Mouse (Mus musculus) olfactory bulb, adult 2 months (tissue): Measurements from ENCODE around the gene Tuba3a. TPM values are rescaled to one million over a fixed set of nuclear protein-coding genes. Genes with fewer than 3 reads are reported as not detected.

Experiments
- H3K27ac ChIP-seq: fragments of 200-500 bp; 2 replicates; pipeline ENCODE4 v1.5.1; 2012; ENCODE audit warnings: low read depth, low read length; ENCODE audit not compliant: insufficient read depth
- H3K4me1 ChIP-seq: fragments of 200-500 bp; 2 replicates; pipeline ENCODE4 v1.6.1; 2012; ENCODE audit warnings: low read length; ENCODE audit not compliant: control insufficient read depth, insufficient read depth
- H3K4me3 ChIP-seq: fragments of 200-500 bp; 2 replicates; pipeline ENCODE4 v1.5.1; 2012; ENCODE audit warnings: mild to moderate bottlenecking, low read depth, low read length, moderate library complexity; ENCODE audit not compliant: insufficient read depth
- CTCF ChIP-seq: fragments of 200-500 bp; IDR thresholded peaks from 2 replicates; pipeline ENCODE4 v1.5.1; 2012; ENCODE audit warnings: low read depth, mild to moderate bottlenecking, low read length, moderate library complexity; ENCODE audit not compliant: insufficient read depth
- POLR2A ChIP-seq: fragments of 200-500 bp; IDR thresholded peaks from 2 replicates; pipeline ENCODE4 v1.6.1; 2012; ENCODE audit warnings: mild to moderate bottlenecking, low read depth, low read length, moderate library complexity; ENCODE audit not compliant: insufficient read depth
- WGBS: fragments of 180-500 bp; shearing (Covaris S2); methylation state at CpG from one replicate; pipeline ENCODE4 v1.1.7; 2018; 5-methylcytosine and 5-hydroxymethylcytosine counted together
- polyA plus RNA-seq: library from polyadenylated mRNA; stranded (reverse); fragments of >200 nt; gene quantifications from 2 replicates; pipeline ENCODE4 v1.2.4, GENCODE M21; 2012; ENCODE audit warnings: low replicate concordance; ENCODE audit not compliant: missing spikeins, insufficient read depth, insufficient read length

Tuba3a gene
- polyA plus RNA-seq, 1 experiment: not detected

DNA sequence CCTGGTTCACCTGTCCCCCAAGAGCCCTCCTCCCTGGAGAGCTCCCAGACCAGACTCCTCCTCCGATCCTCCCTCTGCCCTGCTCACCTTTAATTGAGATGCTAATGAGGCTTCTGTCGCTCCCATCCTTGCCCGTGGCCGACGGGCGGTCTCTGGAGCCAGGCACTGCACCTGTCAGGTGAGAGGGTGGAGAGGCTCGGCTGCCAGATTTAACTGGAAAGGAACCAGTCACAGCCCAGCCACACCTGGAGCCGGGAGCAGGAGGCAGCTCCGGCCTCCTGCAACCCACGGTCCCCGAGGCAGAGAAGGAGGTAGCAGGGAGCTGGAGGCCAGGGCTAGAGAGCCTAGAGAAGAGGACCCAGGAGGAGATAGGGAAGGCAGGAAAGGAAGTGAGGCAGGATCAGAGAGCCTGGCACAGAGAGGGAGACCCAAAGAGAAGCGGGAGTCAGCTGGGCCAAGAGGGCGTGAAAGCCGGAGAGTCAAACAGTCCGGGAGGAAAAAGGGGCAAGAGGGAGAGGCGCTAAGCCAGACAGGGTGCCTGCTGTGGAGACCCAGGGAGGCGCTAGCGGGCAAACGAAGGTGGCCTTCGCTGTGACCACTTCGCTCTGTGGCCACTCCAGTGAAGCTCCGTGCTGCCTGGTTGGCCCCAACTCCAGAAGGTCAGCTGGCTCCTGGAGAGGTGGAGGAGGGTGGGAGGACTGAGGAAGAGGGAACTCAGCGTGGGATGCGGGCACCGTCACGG lies 35.4 kb upstream of the Tuba3a start:
- Histone ChIP-seq H3K27ac (no peak overlapping the region), H3K4me1 (peaks cover 23% of the 10 kb centered on the region), H3K4me3 (no peak overlapping the region)
- TF ChIP-seq POLR2A (no peak), CTCF (no peak)
- 26% methylated on average over 26 of the region's 26 CpGs for WGBS

GRCm38 (mm10) chr6:125320323-125320722 lies 34.5 kb upstream of the Tuba3a start, which contains the start of gene Scnn1a:
Gene Scnn1a (plus strand): TSS chr6:125320659.
- TF ChIP-seq POLR2A (no peak), CTCF (no peak)
- H3K4me3 ChIP-seq: no peak within 1 kb of the TSS
- peaks cover 23% of the 10 kb centered on the region for H3K4me1 ChIP-seq
- WGBS: 100% methylated on average over 1 of the region's 1 CpGs
- no peak within 1 kb of the TSS for H3K27ac ChIP-seq

- Histone ChIP-seq H3K27ac (no peak overlapping the region), H3K4me3 (no peak overlapping the region), H3K4me1 (peaks cover 23% of the 10 kb centered on the region)
- TF ChIP-seq CTCF (no peak), POLR2A (no peak)
Observed at GRCm38 (mm10) chr6:125319919-125320296, 34.1 kb upstream of the Tuba3a start.

DNA sequence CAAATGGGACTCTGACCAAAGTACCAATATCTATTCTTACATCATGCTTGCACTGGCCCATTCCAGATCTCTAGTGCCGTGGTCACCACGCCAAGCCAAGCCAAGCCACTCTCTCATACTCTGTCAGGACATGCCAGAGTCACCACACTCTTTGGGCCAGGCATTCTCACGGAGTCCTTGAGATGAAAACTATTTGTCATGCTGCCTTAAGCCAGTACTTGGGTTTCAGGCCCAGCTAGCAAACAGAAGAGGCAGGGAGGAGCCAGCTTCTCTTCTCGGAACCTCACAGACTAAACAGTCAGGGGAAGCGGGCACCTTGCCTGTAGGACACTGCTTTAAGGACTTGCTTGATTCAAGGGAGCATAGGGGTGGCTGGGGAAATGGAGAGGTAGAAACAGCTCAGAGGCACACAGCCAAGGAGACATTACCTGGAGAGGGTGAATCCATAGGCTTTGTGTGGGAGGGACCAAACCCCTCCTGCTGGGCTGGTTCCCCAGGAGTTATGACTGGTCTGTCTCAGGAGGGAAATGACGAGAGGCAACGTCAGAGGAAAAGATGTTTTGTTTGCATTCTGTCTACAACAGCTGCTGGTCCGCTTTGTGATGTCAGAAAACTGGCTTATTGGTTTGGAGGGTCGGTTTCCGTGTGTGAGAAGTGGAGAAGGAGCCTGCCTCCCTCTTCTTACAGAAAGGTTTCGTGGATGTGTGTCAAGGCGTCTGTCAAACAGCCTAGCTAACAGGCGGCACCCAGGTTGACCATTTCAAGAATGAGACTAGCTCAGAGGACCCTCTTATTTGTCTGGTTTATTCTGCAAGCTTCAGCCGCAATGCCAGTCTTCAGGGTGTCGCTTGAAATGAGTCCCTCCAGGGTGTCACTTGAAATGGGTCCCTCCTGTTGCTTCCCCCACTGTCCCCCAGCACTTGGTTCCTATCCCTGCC lies 33.4 kb upstream of the Tuba3a start:
- no peak overlapping the region for H3K27ac ChIP-seq
- WGBS: 79% methylated on average over 15 of the region's 15 CpGs
- TF ChIP-seq POLR2A (no peak), CTCF (no peak)
- peaks cover 25% of the 10 kb centered on the region for H3K4me1 ChIP-seq
- H3K4me3 ChIP-seq: no peak overlapping the region

GRCm38 (mm10) chr6:125317077-125317476 lies 31.2 kb upstream of the Tuba3a start:
- Histone ChIP-seq H3K4me3 (no peak overlapping the region), H3K4me1 (peaks cover 25% of the 10 kb centered on the region), H3K27ac (no peak overlapping the region)
- 66% methylated on average over 7 of the region's 7 CpGs for WGBS
- no peak for TF ChIP-seq CTCF
- no peak for TF ChIP-seq POLR2A

DNA sequence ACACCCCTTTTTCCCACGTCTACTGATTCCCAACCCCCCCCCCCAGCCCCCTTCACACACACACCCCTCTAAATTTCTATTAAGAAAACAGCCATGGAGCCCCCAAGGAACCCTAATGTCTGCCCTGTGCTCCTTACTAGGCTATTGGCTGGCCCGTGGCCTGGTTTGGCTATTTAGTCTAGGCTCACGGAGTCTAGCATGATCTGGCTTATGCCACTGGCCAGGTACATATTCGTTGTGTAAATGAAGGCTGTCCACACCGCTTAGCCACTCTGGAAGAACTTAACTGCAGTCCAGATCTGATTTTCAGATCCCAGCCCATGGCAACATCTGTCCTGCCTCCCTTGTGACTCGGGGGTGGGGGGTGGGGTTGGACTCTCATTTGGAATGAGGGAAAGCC lies 28.9 kb upstream of the Tuba3a start:
- Histone ChIP-seq H3K27ac (no peak overlapping the region), H3K4me3 (no peak overlapping the region), H3K4me1 (peaks cover 13% of the 10 kb centered on the region)
- no peak for TF ChIP-seq POLR2A
- TF ChIP-seq CTCF: no peak
- WGBS: 82% methylated on average over 6 of the region's 6 CpGs

GRCm38 (mm10) chr6:125314231-125314563 lies 28.4 kb upstream of the Tuba3a start:
- Histone ChIP-seq H3K27ac (no peak overlapping the region), H3K4me1 (peaks cover 13% of the 10 kb centered on the region), H3K4me3 (no peak overlapping the region)
- TF ChIP-seq POLR2A: no peak
- no peak for TF ChIP-seq CTCF
- WGBS: 53% methylated on average over 7 of the region's 7 CpGs

DNA sequence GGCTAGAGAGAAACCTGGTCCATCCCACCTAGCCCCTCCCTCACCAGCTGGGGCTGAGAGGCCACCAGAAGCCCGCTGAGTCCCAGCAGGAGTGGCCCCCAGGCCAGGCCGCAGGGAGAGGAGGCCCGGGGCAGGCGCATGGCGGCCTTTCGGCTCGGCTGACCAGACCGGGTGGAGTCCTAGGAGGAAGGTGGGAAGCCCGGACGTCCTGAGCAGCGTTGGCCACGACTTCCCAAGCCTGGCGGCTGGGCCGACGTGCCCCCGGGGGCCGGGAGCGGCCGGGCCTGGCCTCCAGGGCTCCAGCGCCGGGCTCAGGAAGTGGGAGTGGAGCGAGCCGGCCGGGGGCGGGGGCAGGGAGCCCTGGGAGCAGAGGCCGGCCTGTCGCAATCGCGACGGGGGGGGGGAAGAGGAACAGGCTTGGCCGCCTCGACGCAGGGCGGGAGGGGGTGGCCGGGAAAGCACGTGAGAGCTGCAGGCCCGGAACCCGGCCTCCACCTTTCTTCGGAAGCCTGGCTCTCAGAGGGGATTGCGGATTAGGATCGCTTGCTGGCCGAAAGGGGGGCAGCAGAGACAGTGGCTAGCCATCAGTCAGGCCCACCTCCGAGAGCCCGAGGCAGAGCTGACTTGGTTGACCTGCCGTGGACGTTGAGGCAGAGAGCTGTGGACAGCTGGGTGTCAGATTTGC lies 27.8 kb upstream of the Tuba3a start, which contains the start of gene Ltbr:
Gene Ltbr, minus strand, starts transcription at position 340 of the 685 bp plus-strand sequence.
- H3K27ac ChIP-seq: no peak within 1 kb of the TSS

More for the DNA sequence above, 27.8 kb upstream of the Tuba3a start, which contains the start of gene Ltbr:
- H3K4me1 ChIP-seq: peaks cover 13% of the 10 kb centered on the region
- WGBS: 13% methylated on average over 46 of the region's 46 CpGs
- TF ChIP-seq CTCF: no peak
- no peak for TF ChIP-seq POLR2A
- peak within 1 kb of the TSS; percentile 36 for H3K4me3 ChIP-seq
